Mouse (Mus musculus): ENCODE data around the gene Hmga1b.

- TF ChIP-seq POLR2A (IDR thresholded peaks at IDR 0.05; ENCODE audit: borderline replicate concordance, extremely low read depth, insufficient read depth, insufficient read length, poor library complexity, severe bottlenecking) (no peak), CTCF (IDR thresholded peaks at IDR 0.05; ENCODE audit: borderline replicate concordance, extremely low read depth, insufficient read depth, insufficient read length) (no peak)
Measured at GRCm38 (mm10) chr11:120789810-120790209, 27.2 kb downstream of the Hmga1b start.
